ENCODE assay signal across 35 mouse cellular contexts in the genomic region with DNA sequence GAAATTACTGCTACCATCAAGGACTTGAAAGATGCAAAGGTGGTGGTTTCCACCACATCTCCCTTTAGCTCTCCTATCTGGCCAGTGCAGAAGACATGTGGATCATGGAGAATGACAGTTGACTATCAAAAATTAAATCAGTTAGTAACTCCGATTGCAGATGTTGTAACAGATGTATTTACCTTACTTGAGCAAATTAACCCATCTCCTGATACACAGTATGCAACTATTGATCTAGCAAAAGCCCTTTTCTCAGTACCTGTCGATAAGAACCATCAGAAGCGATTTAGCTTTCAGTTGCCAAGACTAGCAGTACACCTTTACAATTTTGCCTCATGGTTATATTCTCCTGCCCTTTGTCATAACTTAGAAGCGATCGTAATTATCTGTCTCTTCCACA.
"Had no signal": no experiment of that assay in that cellular context is flagged by ENCODE, and none has a peak within 500 bp of the region (broad histone marks: within the 10 kb centered on the region; RNA-seq: fewer than 3 reads in every experiment).

No protein-coding gene starts in this region.

- ATAC-seq: hindbrain, embryonic 16.5 days; hindbrain, postnatal 0 days; inflammation-experienced regulatory T-cells, adult 6 months; intestine, embryonic 15.5 days; intestine, embryonic 16.5 days; intestine, postnatal 0 days had no signal

- H3K4me3 ChIP-seq: heart, embryonic 10.5 days; heart, embryonic 12.5 days; heart, embryonic 13.5 days; heart, embryonic 15.5 days; hindbrain, embryonic 10.5 days; hindbrain, embryonic 12.5 days; hindbrain, embryonic 13.5 days; hindbrain, embryonic 15.5 days; intestine, embryonic 15.5 days; kidney, embryonic 15.5 days; layer of hippocampus, adult 2 months had no signal

- H3K36me3 ChIP-seq: heart, embryonic 10.5 days; heart, embryonic 12.5 days; heart, embryonic 13.5 days; heart, embryonic 15.5 days; hindbrain, embryonic 10.5 days; hindbrain, embryonic 12.5 days; hindbrain, embryonic 13.5 days; hindbrain, embryonic 15.5 days; intestine, embryonic 15.5 days; kidney, embryonic 15.5 days had no signal

- DNase-seq: heart, postnatal 10 days; heart, postnatal 14 days; heart, postnatal 36 days; heart, postnatal 4 days; kidney, adult 11 months; kidney, adult 18-20 months; kidney, adult 2 months; kidney, adult 8-10 months; kidney, adult 9 months; kidney, postnatal 10 days; kidney, postnatal 14 days; kidney, postnatal 25 days; kidney, postnatal 36 days; kidney, postnatal 4 days; layer of hippocampus, adult 9-11 months; layer of hippocampus, postnatal 36 days had no signal

- H3K9me3 ChIP-seq: heart, embryonic 13.5 days; heart, embryonic 15.5 days; hindbrain, embryonic 10.5 days; hindbrain, embryonic 12.5 days; hindbrain, embryonic 15.5 days; intestine, embryonic 15.5 days; kidney, embryonic 15.5 days had no signal

- H3K27me3 ChIP-seq: heart, embryonic 12.5 days; heart, embryonic 13.5 days; heart, embryonic 15.5 days; hindbrain, embryonic 12.5 days; hindbrain, embryonic 13.5 days; hindbrain, embryonic 15.5 days; intestine, embryonic 15.5 days; kidney, embryonic 15.5 days had no signal

- H3K4me2 ChIP-seq: heart, embryonic 11.5 days; heart, embryonic 12.5 days; heart, embryonic 13.5 days; heart, embryonic 15.5 days; hindbrain, embryonic 12.5 days; hindbrain, embryonic 13.5 days; hindbrain, embryonic 14.5 days; hindbrain, embryonic 15.5 days; intestine, embryonic 15.5 days; kidney, embryonic 15.5 days had no signal

- H3K9ac ChIP-seq: heart, embryonic 12.5 days; heart, embryonic 13.5 days; heart, embryonic 15.5 days; hindbrain, embryonic 12.5 days; hindbrain, embryonic 13.5 days; hindbrain, embryonic 14.5 days; hindbrain, embryonic 15.5 days; intestine, embryonic 15.5 days; kidney, embryonic 15.5 days had no signal

- H3K27ac ChIP-seq: heart, embryonic 10.5 days; heart, embryonic 13.5 days; heart, embryonic 15.5 days; hindbrain, embryonic 10.5 days; hindbrain, embryonic 12.5 days; hindbrain, embryonic 13.5 days; hindbrain, embryonic 14.5 days; hindbrain, embryonic 15.5 days; hindbrain, postnatal 0 days; intestine, embryonic 15.5 days; kidney, embryonic 15.5 days; kidney, postnatal 0 days; layer of hippocampus, adult 2 months had no signal

- H3K4me1 ChIP-seq: heart, embryonic 10.5 days; heart, embryonic 12.5 days; heart, embryonic 13.5 days; heart, embryonic 15.5 days; hindbrain, embryonic 10.5 days; hindbrain, embryonic 12.5 days; hindbrain, embryonic 13.5 days; hindbrain, embryonic 15.5 days; intestine, embryonic 15.5 days; kidney, embryonic 15.5 days had no signal
